Mouse (Mus musculus): Measurements from ENCODE around the gene Myo1b.

DNA sequence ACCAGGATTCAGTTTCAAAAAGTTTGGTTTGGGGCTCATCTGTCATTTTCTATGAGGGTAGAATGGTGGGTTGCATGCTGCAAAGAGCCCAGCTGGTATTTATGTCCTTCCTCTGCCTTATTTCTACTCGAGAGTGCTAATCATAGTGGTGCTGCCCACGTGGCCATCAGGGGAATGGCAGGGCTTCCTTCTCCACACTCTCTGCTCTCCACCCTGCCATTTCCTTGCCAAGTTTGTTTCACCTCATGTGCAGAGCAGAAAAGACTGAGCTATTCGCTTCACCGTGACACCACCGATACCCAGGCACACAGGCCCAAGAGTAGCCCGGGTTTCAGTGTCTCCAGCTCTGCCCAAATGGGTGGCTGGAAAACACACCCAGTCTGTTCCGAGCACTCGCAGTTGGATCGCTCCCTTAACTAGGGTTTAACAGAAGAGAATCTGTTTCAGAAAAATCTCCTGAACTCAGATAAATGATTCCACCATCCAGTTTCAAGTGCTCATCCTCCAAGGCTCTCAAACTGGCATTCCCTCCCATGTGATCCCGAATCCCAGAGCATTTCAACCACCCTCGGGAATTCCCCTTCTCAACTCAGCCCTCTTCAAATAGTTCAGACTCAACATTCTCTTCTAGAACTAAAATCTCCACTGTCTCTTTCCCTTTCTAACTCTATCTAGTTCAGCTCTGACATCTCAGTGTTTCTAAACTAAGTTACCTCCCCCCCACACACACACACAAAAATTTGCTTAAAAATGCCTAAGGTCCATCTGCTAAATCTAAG lies 77.8 kb downstream of the Myo1b start:
- no peak for TF ChIP-seq POLR2A (IDR thresholded peaks at IDR 0.05; ENCODE audit: low read depth, low read length)
- TF ChIP-seq CTCF (IDR thresholded peaks at IDR 0.05; ENCODE audit: extremely low read depth, insufficient read depth, insufficient read length, insufficient replicate concordance) = no peak

Measured in spleen, adult 2 months (tissue).